Mouse (Mus musculus) kidney, adult 2 months (tissue): Measurements from ENCODE around the gene Smdt1.
"Not testable (repeated sequence)": the region's sequence is repeated elsewhere in the genome, so short reads cannot be mapped to it uniquely, and the experiment has no call there.

Experiments used
- CTCF ChIP-seq: fragments of 200-500 bp; conservative IDR thresholded peaks from 2 replicates; pipeline ENCODE4 v1.5.1; 2011; ENCODE audit warnings: low read depth, mild to moderate bottlenecking, control low read depth, low read length, moderate library complexity, mixed read lengths; ENCODE audit not compliant: insufficient read depth, insufficient read length
- POLR2A ChIP-seq: fragments of 200-500 bp; IDR thresholded peaks from one replicate; pipeline ENCODE4 v1.6.1; 2011; ENCODE audit warnings: low read depth, low read length, control low read depth

GRCm38 (mm10) chr15:82364561-82364960 is 25.8 kb downstream of the Smdt1 start:
- not testable (repeated sequence) for TF ChIP-seq POLR2A, CTCF
